In the genomic region with DNA sequence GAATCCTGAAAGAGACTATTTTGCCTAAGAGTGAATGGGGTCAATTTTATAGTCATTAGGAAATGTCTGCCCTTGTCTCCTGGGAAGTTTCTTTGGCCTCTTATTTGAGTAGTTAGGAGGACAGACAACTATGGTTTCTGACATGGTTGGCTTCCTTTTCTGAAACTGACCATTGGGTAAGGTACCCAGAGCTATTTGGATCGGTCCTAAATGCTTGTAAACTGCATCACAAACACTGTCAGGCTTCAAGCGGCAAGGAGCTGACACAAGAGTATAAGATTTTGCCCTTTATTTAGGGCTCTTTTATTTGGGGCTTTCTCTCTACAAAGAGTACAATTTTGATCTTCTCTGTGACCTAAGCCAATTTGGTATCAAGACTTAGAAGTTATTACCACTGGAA, we compare ENCODE assay signal across 13 mouse cellular contexts. TPM values are rescaled to one million over a fixed set of nuclear protein-coding genes. Genes with fewer than 3 reads are reported as not detected.
"Had no signal": no experiment of that assay in that cellular context is flagged by ENCODE, and none has a peak within 500 bp of the region (broad histone marks: within the 10 kb centered on the region; RNA-seq: fewer than 3 reads in every experiment).

No protein-coding gene starts in this region.

RNA-seq across cellular contexts. Expression of gene 4930467E23Rik, which starts 48.1 kb away (rescaled TPM):
- total RNA-seq: neutrophil, adult 5-6 weeks had no signal
- polyA plus RNA-seq: neural tube, embryonic 13.5 days; neural tube, embryonic 14.5 days; neural tube, embryonic 15.5 days; small intestine, adult 2 months; spleen, adult 2 months; stomach, embryonic 14.5 days; stomach, embryonic 15.5 days; stomach, embryonic 16.5 days; stomach, postnatal 0 days; thymus, adult 2 months; thymus, postnatal 0 days; urinary bladder, adult 2 months had no signal
